Mouse (Mus musculus): Measurements from ENCODE around the gene Tex16. TPM values are rescaled to one million over a fixed set of nuclear protein-coding genes. Genes with fewer than 3 reads are reported as not detected.

Tex16 gene
- not detected for total RNA-seq (2021)
- long read RNA-seq, experiment 1 = 0 reads
- long read RNA-seq, experiment 2 = 0 reads

GRCm38 (mm10) chrX:112010707-112011106 is at the start of gene Tex16:
TSS of gene Tex16 (plus strand) at chrX:112011007.
- intact Hi-C loops (cut with DNase I) = no loop called here
- no peak for DNase-seq (ENCODE audit: low spot score in 2 of 2)

GRCm38 (mm10) chrX:111999661-112000060 is 11.1 kb upstream of the Tex16 start:
- intact Hi-C loops (cut with DNase I) = no loop called here
- DNase-seq (ENCODE audit: low spot score in 2 of 2) = no peak

Other genes with a start within 250 kb of the Tex16 start
- under 1 TPM in 1 of 2 experiments, not detected in 1; 0.49 TPM for gene Gm45194, start 119.6 kb upstream of the Tex16 start, total RNA-seq (2021)
- not detected for gene 4933403O08Rik, start 228.0 kb downstream of the Tex16 start, total RNA-seq (2021)

Data from left cerebral cortex, postnatal 14 days (tissue).